Mouse (Mus musculus) heart, embryonic 10.5 days (tissue): ENCODE measurements around the gene Fcnb. TPM values are rescaled to one million over a fixed set of nuclear protein-coding genes. Genes with fewer than 3 reads are reported as not detected.

Source experiments
- DNase-seq: peaks from one replicate; pipeline ENCODE4 v3.0.0-alpha.2; 2017; ENCODE audit warnings: low spot score
- H3K27ac ChIP-seq: fragments of 300-500 bp; sonication (generic); 2 replicates; pipeline ENCODE4 v1.5.1; 2016; ENCODE audit warnings: mild to moderate bottlenecking
- H3K27me3 ChIP-seq: fragments of 300-500 bp; sonication (generic); 2 replicates; pipeline ENCODE4 v1.6.1; 2016; ENCODE audit warnings: mild to moderate bottlenecking; ENCODE audit not compliant: poor library complexity, insufficient read depth, severe bottlenecking
- H3K36me3 ChIP-seq: fragments of 300-500 bp; sonication (generic); 2 replicates; pipeline ENCODE4 v1.6.1; 2016; ENCODE audit warnings: mild to moderate bottlenecking, moderate library complexity
- H3K4me1 ChIP-seq: fragments of 300-500 bp; sonication (generic); 2 replicates; pipeline ENCODE4 v1.6.1; 2016; ENCODE audit warnings: mild to moderate bottlenecking
- H3K4me3 ChIP-seq: fragments of 300-500 bp; sonication (generic); 2 replicates; pipeline ENCODE4 v1.5.1; 2016; ENCODE audit warnings: mild to moderate bottlenecking, moderate library complexity
- H3K9me3 ChIP-seq: fragments of 300-500 bp; sonication (generic); 2 replicates; pipeline ENCODE4 v1.6.1; 2016; ENCODE audit warnings: mild to moderate bottlenecking, moderate library complexity
- WGBS: fragments of 180-500 bp; shearing (Covaris S2); methylation state at CpG from one replicate; pipeline ENCODE4 v1.1.7; 2016; 5-methylcytosine and 5-hydroxymethylcytosine counted together
- polyA plus RNA-seq: library from polyadenylated mRNA; unstranded; fragments of >200 nt; fragmentation: Nextera tagmentation; extraction: Ambion mirVana; gene quantifications from 2 replicates; pipeline ENCODE4 v1.2.1, GENCODE M21; 2016

Fcnb gene
- polyA plus RNA-seq, 1 experiment from 2014 or later: not detected

DNA sequence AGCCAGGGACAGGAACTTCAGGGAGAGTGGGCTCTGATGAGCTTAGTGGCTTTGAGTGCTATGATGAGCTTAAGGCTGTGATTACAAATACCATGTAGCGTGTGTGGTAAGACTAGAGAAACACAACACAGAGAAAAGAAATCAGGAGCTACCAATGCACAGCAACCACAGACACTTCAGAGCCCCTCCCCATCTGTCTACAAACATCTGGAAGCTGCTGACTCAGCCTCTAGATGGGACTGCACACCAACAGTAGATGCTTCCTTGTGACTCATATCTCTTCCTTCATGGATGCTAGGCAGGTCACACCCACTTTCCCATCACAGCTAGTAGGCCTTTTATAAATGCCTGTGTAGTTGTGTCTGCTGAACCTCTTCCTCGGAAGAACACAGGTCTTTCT, 17.2 kb upstream of the Fcnb start:
- no peak for DNase-seq
- 87% methylated on average over 2 of the region's 2 CpGs for WGBS

DNA sequence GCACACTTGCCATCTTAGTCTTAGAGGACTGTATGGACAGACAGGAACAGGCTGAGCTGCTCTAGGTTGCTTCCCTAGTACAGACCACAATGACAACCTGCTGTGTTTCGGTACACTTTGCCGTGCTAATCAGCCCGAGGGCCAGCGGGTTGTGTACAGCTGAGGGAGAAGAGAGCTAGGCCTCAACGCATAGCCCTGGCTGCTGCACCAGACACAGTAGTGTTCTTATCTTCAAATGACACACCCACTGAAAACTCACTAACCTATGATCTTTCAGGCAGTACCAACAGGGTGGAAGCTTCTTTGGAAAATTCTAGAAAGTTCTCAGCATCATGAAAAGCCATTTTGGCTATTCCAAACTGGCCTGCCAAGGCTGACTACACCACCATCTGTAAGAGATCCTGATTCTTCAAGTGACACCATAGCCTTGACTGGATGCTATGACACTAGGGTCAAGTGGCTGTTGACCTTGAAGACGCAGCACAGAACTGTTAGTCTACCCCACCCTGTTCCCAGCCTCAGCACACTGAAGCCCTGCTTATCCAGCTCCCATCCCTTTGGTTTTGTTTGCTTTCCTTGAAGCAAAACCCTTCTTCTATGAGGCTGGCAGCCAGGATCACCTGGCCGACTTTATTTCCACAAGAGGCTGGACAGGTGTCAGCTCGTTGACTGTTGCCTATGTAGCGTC, 16.3 kb upstream of the Fcnb start:
- peak; percentile 84 for DNase-seq
- H3K27ac ChIP-seq: peak overlapping the region; percentile 3; the same call in 1 of the 2 replicates
- H3K4me3 ChIP-seq: no peak overlapping the region

More for the DNA sequence above, 17.2 kb upstream of the Fcnb start:
- Histone ChIP-seq H3K9me3 (no peaks in the 10 kb centered on the region), H3K4me3 (no peak overlapping the region), H3K27ac (no peak overlapping the region), H3K27me3 (peaks cover 40% of the 10 kb centered on the region), H3K4me1 (peaks cover 18% of the 10 kb centered on the region), H3K36me3 (no peaks in the 10 kb centered on the region)

DNA sequence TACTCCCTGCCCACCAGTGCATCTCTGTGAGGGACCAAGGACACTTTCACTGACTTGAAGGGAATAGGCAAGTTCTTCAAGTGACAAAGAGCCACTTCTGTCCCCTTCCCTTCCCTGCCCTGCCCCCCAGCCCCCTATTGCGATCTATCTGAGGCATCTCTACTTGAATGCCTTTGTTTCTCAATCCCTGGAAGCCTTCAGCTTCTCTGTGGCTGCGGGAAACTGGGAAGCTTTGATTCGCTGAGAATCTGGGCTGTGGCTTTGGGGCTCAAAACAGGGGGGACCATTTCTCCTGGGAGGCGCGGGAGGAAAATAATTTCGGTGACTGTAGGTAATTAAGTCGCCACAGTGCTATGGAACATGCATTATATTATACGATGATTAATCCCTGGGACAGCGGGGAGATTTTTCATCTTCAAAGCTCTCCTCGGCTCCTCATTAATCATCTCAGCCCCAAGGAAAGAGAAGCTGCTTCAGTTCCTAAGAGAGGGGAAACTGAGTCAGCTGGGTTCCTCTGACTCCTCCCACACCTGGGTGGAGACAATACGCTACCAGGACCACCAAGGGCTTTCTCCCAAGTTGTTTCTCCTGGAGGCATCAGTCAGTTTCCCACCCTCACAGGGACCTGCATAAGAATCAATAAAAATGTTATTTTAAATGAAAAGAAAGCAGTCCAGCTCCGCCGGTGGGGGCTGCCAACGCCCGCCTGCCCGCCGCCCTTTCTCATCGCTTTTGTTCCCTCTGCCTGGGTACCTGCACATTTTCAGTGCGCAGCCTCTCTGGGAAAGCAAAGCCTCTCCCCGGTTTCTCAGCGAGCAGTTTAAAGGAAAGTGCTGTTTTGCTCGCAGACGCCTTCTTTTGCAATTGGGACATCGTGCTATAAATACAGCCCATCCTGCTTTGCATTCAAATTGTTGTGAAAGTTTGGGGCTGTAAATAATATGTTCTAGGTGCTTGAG, 14.1 kb upstream of the Fcnb start:
- peaks cover 51% of the 10 kb centered on the region for H3K27me3 ChIP-seq
- no peak for DNase-seq
- H3K36me3 ChIP-seq: no peaks in the 10 kb centered on the region
- 7% methylated on average over 24 of the region's 24 CpGs for WGBS
- H3K27ac ChIP-seq: no peak overlapping the region
- H3K4me1 ChIP-seq: peaks cover 23% of the 10 kb centered on the region
- H3K9me3 ChIP-seq: no peaks in the 10 kb centered on the region
- H3K4me3 ChIP-seq: peak overlapping the region; percentile 40

More for the DNA sequence above, 16.3 kb upstream of the Fcnb start:
- 58% methylated on average over 9 of the region's 9 CpGs for WGBS
- peaks cover 23% of the 10 kb centered on the region for H3K4me1 ChIP-seq
- no peaks in the 10 kb centered on the region for H3K9me3 ChIP-seq
- peaks cover 40% of the 10 kb centered on the region for H3K27me3 ChIP-seq
- no peaks in the 10 kb centered on the region for H3K36me3 ChIP-seq

DNA sequence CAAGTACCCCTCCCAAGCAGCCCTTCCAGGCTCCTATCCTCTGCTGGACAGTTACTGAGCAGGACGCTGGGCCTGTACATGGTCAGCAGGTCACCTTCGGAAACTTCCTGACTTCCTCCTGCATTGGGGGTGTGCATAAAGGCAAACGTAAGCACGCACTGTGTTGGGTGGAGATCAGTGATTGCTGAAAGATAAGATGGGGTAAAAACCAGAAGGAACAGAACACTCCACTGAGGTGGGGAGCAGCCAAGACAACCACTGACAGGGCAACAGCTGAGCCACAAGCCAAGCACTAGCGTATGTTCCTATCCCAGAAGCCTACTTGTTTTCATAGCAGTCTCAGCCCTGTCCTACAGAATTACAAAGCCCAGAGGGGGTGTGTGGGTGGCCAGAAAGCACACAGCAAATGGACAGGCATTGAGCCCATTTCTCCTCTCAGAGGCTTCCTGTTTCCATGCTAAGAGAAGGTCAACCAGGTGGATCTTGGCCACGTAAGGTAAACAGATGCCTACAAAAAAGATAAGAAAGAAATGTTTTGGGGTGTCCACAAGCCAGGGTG, 12.1 kb upstream of the Fcnb start:
- Histone ChIP-seq H3K4me1 (peaks cover 23% of the 10 kb centered on the region), H3K4me3 (no peak overlapping the region), H3K9me3 (no peaks in the 10 kb centered on the region), H3K27ac (no peak overlapping the region), H3K27me3 (peaks cover 59% of the 10 kb centered on the region), H3K36me3 (no peaks in the 10 kb centered on the region)
- DNase-seq: no peak
- WGBS: 70% methylated on average over 6 of the region's 6 CpGs

DNA sequence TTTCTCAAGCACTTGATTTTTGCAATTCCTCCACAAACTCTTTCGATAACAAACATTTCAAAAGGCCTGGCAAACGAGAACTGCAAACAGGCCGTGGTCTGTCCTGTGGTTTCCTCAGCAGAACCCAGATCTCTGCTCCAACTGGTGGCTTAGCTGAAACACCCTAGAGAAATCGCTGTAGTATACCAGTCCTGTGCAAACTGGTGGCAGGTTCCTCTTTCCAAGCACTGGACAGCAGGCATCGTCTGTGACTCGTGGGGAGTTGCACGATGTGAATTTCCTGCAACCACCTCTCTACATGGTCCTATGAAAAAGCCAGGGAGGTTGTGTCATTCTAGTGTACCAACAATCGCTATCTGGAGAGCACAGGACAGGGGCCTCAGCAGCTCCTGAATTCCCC, 7.4 kb upstream of the Fcnb start:
- Histone ChIP-seq H3K4me3 (no peak overlapping the region), H3K27me3 (peaks cover 24% of the 10 kb centered on the region), H3K36me3 (no peaks in the 10 kb centered on the region), H3K4me1 (peaks cover 14% of the 10 kb centered on the region), H3K9me3 (no peaks in the 10 kb centered on the region), H3K27ac (no peak overlapping the region)
- WGBS: 83% methylated on average over 8 of the region's 8 CpGs
- DNase-seq: no peak

DNA sequence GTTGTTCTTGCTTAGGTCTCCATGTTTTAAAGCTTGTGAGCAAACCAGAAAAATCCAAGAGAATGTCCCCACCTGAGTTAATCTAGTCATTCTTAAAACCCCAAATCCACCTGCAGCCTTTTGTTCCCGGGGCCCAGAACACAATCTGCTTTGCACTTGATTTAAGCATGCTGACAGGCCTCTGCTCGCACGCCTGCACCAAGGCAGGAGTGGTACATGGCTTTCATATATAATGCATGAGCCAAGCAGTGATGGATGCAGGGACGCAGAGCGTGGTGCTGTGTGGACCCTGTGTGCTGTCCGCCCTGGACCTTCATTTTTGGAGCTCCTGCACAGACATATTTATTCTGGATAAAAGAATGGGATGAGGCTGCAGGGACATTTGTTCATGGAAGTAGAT, 6.4 kb upstream of the Fcnb start:
- peaks cover 24% of the 10 kb centered on the region for H3K27me3 ChIP-seq
- WGBS: 80% methylated on average over 6 of the region's 6 CpGs
- no peaks in the 10 kb centered on the region for H3K9me3 ChIP-seq
- DNase-seq: no peak
- H3K36me3 ChIP-seq: no peaks in the 10 kb centered on the region
- H3K27ac ChIP-seq: 0 out of 2 replicates have a peak overlapping the region, but pooled peaks have one; percentile 22
- peaks cover 9% of the 10 kb centered on the region for H3K4me1 ChIP-seq
- no peak overlapping the region for H3K4me3 ChIP-seq

DNA sequence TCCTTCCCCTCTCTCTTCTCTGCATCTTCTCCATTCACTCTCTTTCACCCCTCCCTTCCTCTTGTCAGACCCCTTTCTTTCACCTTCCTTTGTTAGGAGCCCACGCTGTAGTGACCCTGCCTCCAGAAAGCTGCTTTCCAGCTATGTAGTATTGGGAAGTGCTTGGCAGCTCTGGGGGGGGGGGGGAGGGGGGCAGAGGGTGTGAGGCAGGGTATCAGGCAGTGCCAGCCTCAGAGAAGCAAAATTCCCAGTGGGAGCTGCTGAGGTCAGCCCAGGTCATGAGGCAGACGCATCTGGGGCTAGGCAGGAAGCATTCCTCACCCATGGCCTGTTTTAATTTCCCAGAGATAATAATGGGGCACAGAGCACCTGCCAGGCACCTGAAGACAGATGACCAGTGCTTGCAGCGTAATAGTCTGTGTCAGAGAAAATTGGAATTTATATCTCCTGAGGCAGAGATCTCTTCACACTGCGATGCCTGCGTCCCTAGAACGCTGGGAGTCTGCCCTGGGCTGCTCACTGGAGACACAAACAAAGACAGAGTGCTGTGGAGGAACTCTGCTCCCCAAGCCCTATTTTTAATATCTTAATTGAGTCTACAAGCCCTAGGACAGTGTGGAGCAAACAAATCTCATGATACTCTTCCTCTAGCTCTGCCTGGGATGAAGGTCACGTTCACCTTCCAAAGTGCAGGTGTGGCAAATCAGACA, 5.8 kb upstream of the Fcnb start:
- no peaks in the 10 kb centered on the region for H3K36me3 ChIP-seq
- no peak overlapping the region for H3K4me3 ChIP-seq
- H3K27ac ChIP-seq: peak overlapping the region; percentile 22; the same call in 1 of the 2 replicates
- 64% methylated on average over 7 of the region's 7 CpGs for WGBS
- H3K4me1 ChIP-seq: peaks cover 9% of the 10 kb centered on the region
- H3K9me3 ChIP-seq: no peaks in the 10 kb centered on the region
- DNase-seq: no peak
- peaks cover 24% of the 10 kb centered on the region for H3K27me3 ChIP-seq

DNA sequence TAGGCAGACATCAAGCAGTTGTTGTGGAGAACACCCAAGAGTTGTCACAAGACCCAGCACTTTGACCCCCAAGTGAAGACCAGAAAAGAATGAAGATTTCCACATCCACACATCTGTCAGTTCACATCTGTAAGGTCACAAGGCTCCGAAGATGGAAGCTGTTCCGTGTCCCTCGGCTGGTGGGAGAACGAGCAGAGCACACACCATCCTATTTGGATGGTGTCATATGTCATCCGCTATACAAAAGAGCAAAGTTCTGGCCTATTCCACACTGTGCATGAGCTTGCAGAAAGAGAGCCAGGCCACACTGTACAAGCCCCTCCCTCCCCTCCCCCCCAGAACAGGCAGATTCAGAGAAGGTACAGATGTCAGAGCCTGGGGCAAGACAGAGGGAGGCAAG, 4.4 kb upstream of the Fcnb start:
- H3K4me3 ChIP-seq: no peak overlapping the region
- no peaks in the 10 kb centered on the region for H3K36me3 ChIP-seq
- DNase-seq: no peak
- 76% methylated on average over 5 of the region's 5 CpGs for WGBS
- H3K4me1 ChIP-seq: peaks cover 9% of the 10 kb centered on the region
- peaks cover 12% of the 10 kb centered on the region for H3K27me3 ChIP-seq
- H3K9me3 ChIP-seq: no peaks in the 10 kb centered on the region
- H3K27ac ChIP-seq: no peak overlapping the region

DNA sequence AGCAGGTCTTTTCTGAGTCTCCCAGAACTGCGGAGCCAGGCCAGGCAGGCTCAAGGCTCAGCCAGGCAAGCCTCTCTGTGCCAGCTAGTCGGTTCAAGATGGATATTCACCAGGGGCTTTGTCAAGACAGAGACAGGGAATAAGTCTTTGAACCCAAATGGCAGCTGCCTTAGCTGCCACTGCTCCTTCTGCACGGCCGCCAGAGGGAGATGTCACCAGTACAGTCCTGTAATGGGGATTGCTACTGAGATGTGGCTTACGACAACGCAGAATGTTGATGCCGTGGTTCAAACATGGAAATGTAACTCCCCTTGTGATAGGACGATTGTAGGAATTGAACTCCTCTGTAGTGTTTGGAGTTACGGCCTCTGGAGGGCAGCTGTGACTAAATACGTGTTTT, 1.4 kb upstream of the Fcnb start:
- DNase-seq: no peak
- no peak overlapping the region for H3K4me3 ChIP-seq
- H3K9me3 ChIP-seq: no peaks in the 10 kb centered on the region
- no peaks in the 10 kb centered on the region for H3K27me3 ChIP-seq
- H3K4me1 ChIP-seq: peaks cover 9% of the 10 kb centered on the region
- H3K36me3 ChIP-seq: no peaks in the 10 kb centered on the region
- 79% methylated on average over 10 of the region's 10 CpGs for WGBS
- no peak overlapping the region for H3K27ac ChIP-seq

DNA sequence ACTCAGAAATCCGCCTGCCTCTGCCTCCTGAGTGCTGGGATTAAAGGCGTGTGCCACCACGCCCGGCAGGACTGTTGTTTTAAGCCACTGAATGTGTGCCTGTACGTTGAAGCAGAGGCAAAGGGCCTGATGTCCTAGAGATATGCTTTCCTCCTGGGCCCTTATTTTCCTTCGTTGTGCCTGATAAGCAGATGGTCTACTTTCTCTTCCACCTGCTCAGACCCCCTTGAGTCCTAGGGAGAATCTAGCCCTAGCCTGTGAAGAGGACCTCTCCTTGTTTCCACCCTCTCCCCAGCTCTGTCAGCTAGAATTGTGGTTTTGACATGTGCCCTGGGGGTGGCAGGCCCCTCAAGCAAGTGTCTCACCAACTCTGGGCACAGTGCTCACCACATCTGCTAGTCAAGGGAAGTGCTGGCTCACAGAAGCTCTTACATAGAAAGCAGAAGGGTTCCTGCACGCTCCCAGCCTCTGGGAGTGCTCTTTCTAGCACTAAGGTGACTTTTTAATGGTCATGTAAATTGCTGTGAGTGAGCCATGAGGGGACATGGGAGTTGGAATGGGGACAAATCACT, 9.0 kb downstream of the Fcnb start:
- no peaks in the 10 kb centered on the region for H3K27me3 ChIP-seq
- no peak for DNase-seq
- 75% methylated on average over 7 of the region's 7 CpGs for WGBS
- no peak overlapping the region for H3K27ac ChIP-seq
- H3K9me3 ChIP-seq: no peaks in the 10 kb centered on the region
- no peaks in the 10 kb centered on the region for H3K36me3 ChIP-seq
- no peak overlapping the region for H3K4me3 ChIP-seq
- H3K4me1 ChIP-seq: no peaks in the 10 kb centered on the region

DNA sequence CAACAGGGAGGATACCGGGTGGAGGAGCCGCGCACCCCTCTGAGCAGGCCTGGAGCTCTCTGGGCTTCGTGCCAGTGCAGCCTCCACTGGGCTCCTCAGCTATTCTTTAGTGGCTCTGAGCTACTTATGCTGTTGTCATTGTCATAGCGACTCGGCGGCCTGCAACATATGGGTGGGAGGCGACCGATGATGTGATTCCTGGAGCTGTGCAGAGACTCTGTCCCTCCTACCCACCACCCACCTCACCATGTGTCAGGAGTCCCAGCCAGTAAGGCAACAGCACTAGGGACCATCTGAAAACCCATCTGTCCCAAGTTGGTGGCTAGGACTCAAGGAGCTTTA, 16.2 kb downstream of the Fcnb start:
- no peak overlapping the region for H3K4me3 ChIP-seq
- no peaks in the 10 kb centered on the region for H3K36me3 ChIP-seq
- no peak for DNase-seq
- 83% methylated on average over 9 of the region's 9 CpGs for WGBS
- no peaks in the 10 kb centered on the region for H3K9me3 ChIP-seq
- H3K4me1 ChIP-seq: 0 out of 2 replicates have a peak, but pooled peaks cover 5% of the 10 kb centered on the region
- H3K27ac ChIP-seq: peak overlapping the region; percentile 79
- no peaks in the 10 kb centered on the region for H3K27me3 ChIP-seq

DNA sequence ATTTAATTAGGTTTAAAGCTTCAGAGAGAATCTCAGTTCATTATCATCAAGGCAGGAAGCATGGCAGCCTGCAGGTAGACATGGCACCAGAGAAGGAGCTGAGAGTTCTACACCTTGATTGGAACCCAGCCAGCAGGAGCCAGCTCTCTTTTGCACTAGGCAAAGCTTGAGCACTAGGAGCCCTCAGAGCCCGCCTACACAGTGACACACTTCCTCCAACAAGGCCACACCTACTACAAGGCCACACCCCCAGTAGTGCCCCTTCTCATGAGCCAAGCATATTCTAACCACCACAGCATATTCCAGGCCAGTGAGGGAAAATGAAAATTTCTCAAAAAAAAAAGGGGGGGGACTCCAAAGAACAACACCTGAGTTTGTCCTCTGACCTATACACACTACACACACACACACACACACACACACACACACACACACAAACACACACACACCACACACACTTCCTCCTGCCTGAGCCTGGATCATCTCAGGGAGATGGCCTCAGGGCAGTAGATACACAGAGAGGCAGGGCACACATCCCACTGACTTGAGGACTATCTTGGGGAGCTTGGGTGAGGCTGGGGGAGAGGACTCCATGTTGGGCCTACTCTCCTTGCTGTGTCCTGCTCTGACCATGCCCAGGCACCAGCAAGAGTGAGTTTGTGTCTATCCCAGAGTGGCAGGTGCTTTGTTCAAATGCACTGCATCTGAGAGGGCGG, 16.7 kb downstream of the Fcnb start:
- Histone ChIP-seq H3K4me3 (no peak overlapping the region), H3K27ac (peak overlapping the region; percentile 79), H3K4me1 (0 out of 2 replicates have a peak, but pooled peaks cover 5% of the 10 kb centered on the region), H3K27me3 (no peaks in the 10 kb centered on the region), H3K9me3 (no peaks in the 10 kb centered on the region), H3K36me3 (no peaks in the 10 kb centered on the region)
- DNase-seq: peak; percentile 89
- WGBS: 85% methylated on average over 2 of the region's 2 CpGs
